Mouse (Mus musculus) embryonic stem cell, embryonic (primary cell): ENCODE measurements around the gene Olfr703.

ENCODE experiments used
- CTCF ChIA-PET, 4 experiments: fragments of 300-600 bp in 2 of 4; fragments of 350-600 bp in 2 of 4; sonication (Branson Sonifier 250); formaldehyde crosslinking; loops; one replicate each; lab custom pipeline; 2022; ENCODE audit warnings: inconsistent platforms in 2 of 4; lab: Charles Lee
- POLR2A ChIA-PET, 4 experiments: fragments of 300-600 bp in 2 of 4; fragments of 350-600 bp in 2 of 4; sonication (Branson Sonifier 250); formaldehyde crosslinking; loops; one replicate each; lab custom pipeline; 2022; ENCODE audit warnings: antibody characterized with exemption in 4 of 4, inconsistent platforms in 1 of 4; lab: Charles Lee

The Olfr703 gene

GRCm38 (mm10) chr7:106843060-106843459 is at the start of gene Olfr703:
TSS of gene Olfr703 (plus strand) at chr7:106843360.
- CTCF ChIA-PET = no interaction called here
- POLR2A ChIA-PET = no interaction called here

- ChIA-PET POLR2A (no interaction called here), CTCF (no interaction called here)
These were observed 34.4 kb upstream of the Olfr703 start, which contains the start of gene Olfr700 for GRCm38 (mm10) chr7:106808734-106809133. TSS of gene Olfr700 (minus strand) at chr7:106808834.

GRCm38 (mm10) chr7:106813829-106814228 is 29.3 kb upstream of the Olfr703 start, which contains the start of gene Olfr701:
TSS of gene Olfr701 (plus strand) at chr7:106814129.
- POLR2A ChIA-PET = no interaction called here
- CTCF ChIA-PET = no interaction called here

- ChIA-PET CTCF (no interaction called here), POLR2A (no interaction called here)
These were observed 27.4 kb upstream of the Olfr703 start for GRCm38 (mm10) chr7:106815775-106816174.

DNA sequence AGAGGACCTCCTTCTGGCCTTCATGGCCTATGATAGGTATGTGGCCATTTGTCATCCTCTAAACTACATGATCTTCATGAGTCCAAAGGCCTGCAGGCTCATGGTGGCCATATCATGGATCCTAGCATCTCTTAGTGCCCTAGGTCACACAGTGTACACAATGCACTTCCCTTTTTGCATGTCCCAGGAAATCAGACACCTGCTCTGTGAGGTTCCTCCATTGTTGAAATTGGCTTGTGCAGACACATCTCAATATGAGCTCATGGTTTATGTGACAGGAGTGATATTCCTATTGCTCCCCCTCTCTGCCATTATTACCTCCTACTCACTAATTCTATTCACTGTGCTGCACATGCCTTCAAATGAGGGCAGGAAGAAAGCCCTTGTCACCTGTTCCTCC is 24.7 kb upstream of the Olfr703 start:
- ChIA-PET CTCF (no interaction called here), POLR2A (no interaction called here)

- CTCF ChIA-PET = no interaction called here
- POLR2A ChIA-PET = no interaction called here
These were observed 9.4 kb upstream of the Olfr703 start, which contains the start of gene Olfr702 for GRCm38 (mm10) chr7:106833793-106834192. TSS of gene Olfr702 (minus strand) at chr7:106833893.

GRCm38 (mm10) chr7:106862885-106863284 is 19.7 kb downstream of the Olfr703 start, which contains the start of gene Olfr704:
TSS of gene Olfr704 (plus strand) at chr7:106863185.
- CTCF ChIA-PET = no interaction called here
- POLR2A ChIA-PET = no interaction called here

DNA sequence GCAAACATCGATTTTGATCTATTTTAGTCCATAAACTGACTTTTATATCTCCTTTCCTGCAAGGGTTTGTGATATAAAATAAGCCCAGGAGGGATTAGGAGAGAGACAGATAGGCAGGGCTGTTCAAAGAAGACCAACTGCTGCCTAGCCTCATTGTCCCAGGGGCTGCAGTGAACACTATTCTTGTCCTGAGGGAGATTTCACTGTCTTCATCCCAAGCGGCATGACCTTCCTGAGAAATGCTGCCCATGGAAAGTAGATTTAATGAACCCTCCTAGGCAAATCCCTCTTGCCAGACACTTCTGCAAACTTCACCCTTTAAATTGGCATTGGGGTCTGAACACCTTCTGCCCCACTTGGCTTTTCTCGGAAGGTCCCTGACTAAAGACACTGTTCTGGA is 33.6 kb downstream of the Olfr703 start, which contains the start of gene Olfr705:
TSS of gene Olfr705 (minus strand) at position 101 of the 400 bp plus-strand sequence.
- POLR2A ChIA-PET = no interaction called here
- CTCF ChIA-PET = no interaction called here

- CTCF ChIA-PET = no interaction called here
- POLR2A ChIA-PET = no interaction called here
These were observed 44.9 kb downstream of the Olfr703 start, which contains the start of gene Olfr706 for GRCm38 (mm10) chr7:106888062-106888461. TSS of gene Olfr706 (minus strand) at chr7:106888162.
